Comparison of ENCODE assay signal across 1 mouse cellular context in the genomic region with DNA sequence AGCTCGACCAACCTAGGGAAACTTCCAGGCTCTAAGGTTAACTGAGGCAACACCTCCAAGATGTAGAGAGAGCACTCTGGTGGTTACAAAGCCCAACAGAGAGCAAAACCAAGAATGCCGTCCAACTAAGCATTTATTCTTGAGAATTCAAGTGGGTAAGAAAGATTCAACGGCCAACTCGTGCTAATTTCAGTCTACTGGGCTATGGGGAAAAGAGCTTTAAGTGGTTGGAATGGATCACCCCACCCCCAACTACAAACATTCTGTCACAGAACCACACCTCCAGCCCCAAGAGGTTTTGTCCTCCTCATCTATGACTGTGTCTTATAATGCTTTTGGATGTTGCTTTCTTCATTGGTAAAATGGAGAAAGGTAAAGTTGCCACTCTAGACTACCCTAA.
TF ChIP-seq lines count a peak whose summit lies in the region.

No protein-coding gene starts in this region.

TF ChIP-seq in myocyte, 11 proteins besides CTCF, POLR2A, EP300 and RAD21:
- TF ChIP-seq TCF12 (IDR thresholded peaks at IDR 0.05; ENCODE audit: insufficient read depth, poor library complexity, severe bottlenecking) (no peak), POLR2AphosphoS2 (IDR thresholded peaks at IDR 0.05; ENCODE audit: insufficient read length, low read depth) (no peak), MYOD1 (IDR thresholded peaks at IDR 0.05; ENCODE audit: control insufficient read depth in 1 of 3, insufficient read length in 2 of 3, low read depth in 2 of 3) (no peak), TCF3 (IDR thresholded peaks at IDR 0.05; ENCODE audit: insufficient read length, low read depth) (no peak), E2F4 (IDR thresholded peaks at IDR 0.05; ENCODE audit: insufficient read depth) (no peak), SRF (IDR thresholded peaks at IDR 0.05; ENCODE audit: control insufficient read depth, insufficient read length, low read depth) (no peak), MYOG (IDR thresholded peaks at IDR 0.05; ENCODE audit: control insufficient read depth in 1 of 3, insufficient read depth in 1 of 3, insufficient read length in 2 of 3, low read depth in 2 of 3) (no peak), REST (IDR thresholded peaks at IDR 0.05; ENCODE audit: insufficient read depth, insufficient read length) (no peak), USF1 (IDR thresholded peaks at IDR 0.05; ENCODE audit: low read depth) (no peak), MAX (IDR thresholded peaks at IDR 0.05; ENCODE audit: low read depth) (no peak), CEBPB (IDR thresholded peaks at IDR 0.05; ENCODE audit: insufficient read depth, poor library complexity, severe bottlenecking) (no peak)
